Mouse (Mus musculus) intestine, postnatal 0 days (tissue): Measurements from ENCODE around the gene Iars2. TPM values are rescaled to one million over a fixed set of nuclear protein-coding genes. Genes with fewer than 3 reads are reported as not detected.

Experiments
- ATAC-seq: fragments of 200-750 bp; cut with Nextera tagmentation; 2 replicates; pipeline ENCODE4 v1.8.0; 2017; ENCODE audit warnings: mild to moderate bottlenecking, moderate TSS enrichment, moderate library complexity
- H3K27ac ChIP-seq: fragments of 300-500 bp; sonication (generic); 2 replicates; pipeline ENCODE4 v1.5.1; 2014; ENCODE audit warnings: mild to moderate bottlenecking, low read depth, low read length, moderate library complexity
- H3K27me3 ChIP-seq: fragments of 300-500 bp; sonication (generic); replicated peaks from 2 replicates; pipeline ENCODE4 v1.6.1; 2014; ENCODE audit warnings: low read length, mixed read lengths; ENCODE audit not compliant: control insufficient read depth, insufficient read depth
- H3K36me3 ChIP-seq: fragments of 300-500 bp; sonication (generic); 2 replicates; pipeline ENCODE4 v1.6.1; 2014; ENCODE audit warnings: mild to moderate bottlenecking, moderate library complexity; ENCODE audit not compliant: control insufficient read depth, insufficient read depth
- H3K4me1 ChIP-seq: fragments of 300-500 bp; sonication (generic); replicated peaks from 2 replicates; pipeline ENCODE4 v1.6.1; 2014; ENCODE audit warnings: antibody characterized with exemption, low read length, mixed read lengths; ENCODE audit not compliant: control insufficient read depth, insufficient read depth
- H3K4me2 ChIP-seq: fragments of 300-500 bp; sonication (generic); replicated peaks from 2 replicates; pipeline ENCODE4 v1.6.1; 2014; ENCODE audit warnings: low read depth, mild to moderate bottlenecking, moderate library complexity
- H3K4me3 ChIP-seq: fragments of 300-500 bp; sonication (generic); 2 replicates; pipeline ENCODE4 v1.5.1; 2014; ENCODE audit warnings: low read depth, low read length
- H3K9ac ChIP-seq: fragments of 300-500 bp; sonication (generic); 2 replicates; pipeline ENCODE4 v1.6.1; 2014; ENCODE audit warnings: mild to moderate bottlenecking, low read depth, low read length
- H3K9me3 ChIP-seq: fragments of 300-500 bp; sonication (generic); 2 replicates; pipeline ENCODE4 v1.6.1; 2016; ENCODE audit warnings: mixed run types; ENCODE audit not compliant: control insufficient read depth
- CTCF ChIP-seq: sonication (generic); IDR thresholded peaks from 2 replicates; pipeline ENCODE4 v1.5.1; 2016; ENCODE audit warnings: low read depth, mild to moderate bottlenecking, control low read depth, antibody characterized with exemption, moderate library complexity
- WGBS: fragments of 180-500 bp; shearing (Covaris S2); extraction: QIAGEN DNeasy Blood & Tissue Kit; methylation state at CpG from one replicate; pipeline ENCODE4 v1.1.7; 2014; 5-methylcytosine and 5-hydroxymethylcytosine counted together
- polyA plus RNA-seq: library from polyadenylated mRNA; unstranded; fragments of >200 nt; fragmentation: Nextera tagmentation; extraction: Ambion mirVana; gene quantifications from 2 replicates; pipeline ENCODE4 v1.2.1, GENCODE M21; 2015

The Iars2 gene
- polyA plus RNA-seq, 1 experiment from 2014 or later, result 64.9 TPM

DNA sequence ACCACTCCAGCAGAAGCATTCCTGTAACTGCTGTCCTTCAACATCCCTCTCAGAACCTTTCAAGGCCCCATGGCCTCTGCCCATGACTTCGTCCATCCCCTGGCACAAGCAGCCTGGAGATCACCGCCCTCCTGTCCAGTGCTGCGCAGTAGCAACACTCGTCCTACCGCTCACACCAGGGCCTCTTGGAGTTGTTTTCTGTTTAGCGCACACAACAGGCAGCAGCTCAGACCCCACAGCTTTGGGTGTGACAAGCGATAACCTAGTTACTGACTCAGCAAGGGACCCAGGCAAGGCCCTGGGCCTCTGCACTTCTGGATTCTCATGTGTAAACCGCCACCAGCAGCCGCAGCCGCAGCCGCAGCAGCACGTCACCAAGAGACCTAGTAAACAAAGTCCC lies 22.4 kb downstream of the Iars2 start:
- H3K36me3 ChIP-seq, result peaks cover 20% of the 10 kb centered on the region
- no peak overlapping the region for H3K4me3 ChIP-seq
- H3K4me2 ChIP-seq, result no peak overlapping the region
- WGBS, result 86% methylated on average over 12 of the region's 12 CpGs
- peak overlapping the region; percentile 80 for H3K27ac ChIP-seq
- peaks cover 6% of the 10 kb centered on the region; the same call in 1 of the 2 replicates for H3K4me1 ChIP-seq
- H3K9ac ChIP-seq, result no peak overlapping the region
- no peaks in the 10 kb centered on the region for H3K9me3 ChIP-seq
- ATAC-seq, result no peak
- no peaks in the 10 kb centered on the region for H3K27me3 ChIP-seq
- no peak for TF ChIP-seq CTCF

DNA sequence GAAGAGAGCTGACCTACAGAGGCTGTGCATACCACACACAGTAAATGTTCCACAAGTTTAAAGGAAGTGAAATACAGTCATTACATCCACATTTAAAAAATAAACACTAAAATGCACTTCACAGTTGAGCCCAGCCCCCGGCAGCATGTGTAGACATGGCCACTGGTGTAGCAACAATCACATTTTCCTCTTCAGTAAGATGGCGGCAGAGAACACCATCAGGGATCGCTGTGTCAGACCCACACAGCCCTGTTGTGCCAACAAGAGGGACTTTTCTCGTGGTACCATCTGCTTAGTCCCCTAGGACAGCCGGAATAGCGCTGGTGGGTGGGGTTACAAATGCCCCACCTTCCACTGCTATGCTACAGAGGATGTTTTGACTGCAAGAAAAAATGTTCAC lies 26.4 kb downstream of the Iars2 start:
- 95% methylated on average over 6 of the region's 6 CpGs for WGBS
- no peak overlapping the region for H3K4me2 ChIP-seq
- ATAC-seq, result no peak
- H3K27me3 ChIP-seq, result no peaks in the 10 kb centered on the region
- H3K36me3 ChIP-seq, result peaks cover 31% of the 10 kb centered on the region
- TF ChIP-seq CTCF, result no peak
- H3K27ac ChIP-seq, result 0 out of 2 replicates have a peak overlapping the region, but pooled peaks have one; percentile 23
- no peak overlapping the region for H3K4me3 ChIP-seq
- H3K9ac ChIP-seq, result no peak overlapping the region
- no peaks in the 10 kb centered on the region for H3K4me1 ChIP-seq
- no peaks in the 10 kb centered on the region for H3K9me3 ChIP-seq

DNA sequence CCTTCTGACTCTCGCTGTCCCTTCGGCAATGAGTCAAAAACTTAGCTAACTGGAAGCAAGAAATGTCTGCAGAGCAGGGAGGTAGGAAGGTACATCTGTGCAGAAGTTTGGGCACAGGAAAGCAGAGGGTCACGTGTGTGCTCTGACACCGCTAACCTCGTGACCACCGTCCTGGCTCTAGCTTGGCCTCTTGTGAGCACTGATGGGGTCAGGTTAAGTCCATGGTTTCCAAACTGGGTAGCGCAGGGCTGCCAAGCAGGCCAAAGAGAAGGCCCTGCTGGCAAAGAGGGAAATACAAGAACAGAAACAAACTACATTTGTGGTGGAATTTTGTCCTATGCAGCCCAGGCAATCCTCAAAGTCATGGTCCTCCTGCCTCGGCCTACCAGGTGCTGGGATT lies 30.7 kb downstream of the Iars2 start:
- TF ChIP-seq CTCF, result no peak
- no peaks in the 10 kb centered on the region for H3K4me1 ChIP-seq
- 95% methylated on average over 8 of the region's 8 CpGs for WGBS
- no peaks in the 10 kb centered on the region for H3K9me3 ChIP-seq
- H3K4me2 ChIP-seq, result no peak overlapping the region
- H3K36me3 ChIP-seq, result peaks cover 60% of the 10 kb centered on the region
- ATAC-seq, result no peak
- H3K9ac ChIP-seq, result no peak overlapping the region
- no peaks in the 10 kb centered on the region for H3K27me3 ChIP-seq
- no peak overlapping the region for H3K27ac ChIP-seq
- no peak overlapping the region for H3K4me3 ChIP-seq

GRCm38 (mm10) chr1:185296850-185297249 lies 32.3 kb downstream of the Iars2 start:
- 91% methylated on average over 7 of the region's 7 CpGs for WGBS
- no peak overlapping the region for H3K9ac ChIP-seq
- H3K4me2 ChIP-seq, result no peak overlapping the region
- H3K4me1 ChIP-seq, result no peaks in the 10 kb centered on the region
- 0 out of 2 replicates have a peak, but pooled peaks have one; percentile 25 for TF ChIP-seq CTCF
- no peak for ATAC-seq
- no peaks in the 10 kb centered on the region for H3K27me3 ChIP-seq
- no peaks in the 10 kb centered on the region for H3K9me3 ChIP-seq
- H3K36me3 ChIP-seq, result peaks cover 64% of the 10 kb centered on the region
- no peak overlapping the region for H3K27ac ChIP-seq
- no peak overlapping the region for H3K4me3 ChIP-seq

DNA sequence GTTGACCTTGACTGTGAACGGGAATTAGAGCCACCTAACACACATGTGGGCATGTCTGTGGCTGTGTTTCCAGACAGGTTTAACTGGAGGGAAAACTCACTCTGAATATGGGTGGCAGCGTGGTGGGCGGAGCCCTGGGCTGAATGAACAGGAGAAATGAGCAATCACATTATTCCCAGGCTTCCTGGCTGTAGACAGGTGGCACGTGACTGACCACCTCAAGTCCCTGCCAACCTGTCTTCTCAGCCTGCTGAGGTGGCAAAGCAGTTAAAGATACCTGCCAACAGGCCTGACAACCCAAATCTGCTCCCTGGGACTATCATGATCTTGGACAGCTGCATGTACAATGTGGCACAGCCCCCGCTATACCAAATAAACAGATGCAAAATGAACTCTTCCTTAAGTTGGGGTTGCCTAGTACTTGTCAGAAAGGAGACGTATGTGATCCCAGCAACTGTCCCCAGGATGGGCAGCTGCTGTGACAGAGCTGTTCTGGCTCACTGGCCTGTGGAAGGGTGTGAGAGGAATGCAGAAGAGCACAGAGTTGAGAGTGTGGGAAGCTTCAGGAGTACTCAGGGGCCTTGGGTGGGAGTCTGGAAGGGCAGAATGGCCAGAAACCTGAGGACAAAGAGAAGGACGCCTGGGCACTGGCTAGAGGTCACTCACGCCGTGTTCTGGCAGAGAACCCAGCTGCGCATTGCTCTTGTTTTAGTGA lies 36.4 kb downstream of the Iars2 start:
- Histone ChIP-seq H3K36me3 (peaks cover 83% of the 10 kb centered on the region), H3K9me3 (no peaks in the 10 kb centered on the region), H3K4me2 (no peak overlapping the region), H3K4me3 (no peak overlapping the region), H3K4me1 (no peaks in the 10 kb centered on the region), H3K27me3 (no peaks in the 10 kb centered on the region), H3K9ac (no peak overlapping the region), H3K27ac (peak overlapping the region; percentile 22; the same call in 1 of the 2 replicates)
- no peak for TF ChIP-seq CTCF
- no peak for ATAC-seq
- WGBS, result 93% methylated on average over 10 of the region's 10 CpGs

- no peaks in the 10 kb centered on the region for H3K4me1 ChIP-seq
- H3K36me3 ChIP-seq, result peaks cover 83% of the 10 kb centered on the region
- no peak overlapping the region for H3K27ac ChIP-seq
- WGBS, result 84% methylated on average over 4 of the region's 4 CpGs
- no peak overlapping the region for H3K4me3 ChIP-seq
- H3K9me3 ChIP-seq, result no peaks in the 10 kb centered on the region
- TF ChIP-seq CTCF, result no peak
- H3K4me2 ChIP-seq, result no peak overlapping the region
- no peaks in the 10 kb centered on the region for H3K27me3 ChIP-seq
- ATAC-seq, result no peak
- no peak overlapping the region for H3K9ac ChIP-seq
Observed at GRCm38 (mm10) chr1:185291336-185291735, 37.9 kb downstream of the Iars2 start.
